Mouse (Mus musculus): ENCODE results near the gene Slc16a11.

DNA sequence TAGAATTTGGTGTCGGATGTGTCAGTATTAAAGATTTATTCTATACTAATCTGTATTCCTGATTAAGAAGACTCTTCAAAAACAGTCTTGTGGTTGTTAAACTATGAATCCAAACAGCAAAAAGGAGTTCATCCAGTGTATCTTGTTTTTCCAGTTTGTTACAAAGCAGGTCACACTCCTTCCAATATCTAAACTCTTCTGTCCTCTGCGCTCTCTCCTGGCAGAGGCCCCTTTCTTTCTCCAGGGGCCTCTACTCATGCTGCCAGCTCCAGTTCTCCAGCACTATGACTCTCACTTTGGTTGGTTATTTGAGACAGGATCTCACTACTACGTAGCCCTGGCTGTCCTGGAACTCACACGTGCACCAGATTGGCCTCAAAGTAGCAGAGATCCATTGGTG is 53.3 kb downstream of the Slc16a11 start:
- no peak for TF ChIP-seq CTCF (conservative IDR thresholded peaks at IDR 0.05; ENCODE audit: low read length)
- no peak for TF ChIP-seq POU5F1 (IDR thresholded peaks at IDR 0.05; ENCODE audit: borderline replicate concordance, low read length)
- TF ChIP-seq NANOG (IDR thresholded peaks at IDR 0.05; ENCODE audit: borderline replicate concordance, low read length) = no peak
